Mouse (Mus musculus) liver, embryonic 18 days (tissue): ENCODE measurements around the gene Fat3. TPM values are rescaled to one million over a fixed set of nuclear protein-coding genes. Genes with fewer than 3 reads are reported as not detected.

Source experiments
- polyA plus RNA-seq: library from polyadenylated mRNA; depleted of rRNA; stranded (reverse); fragments of >200 nt; gene quantifications from 2 replicates; pipeline ENCODE4 v1.2.3, GENCODE M21; 2012; rRNA removed

Fat3 gene
- polyA plus RNA-seq: 0.02 and 0.05 TPM in 2 replicates

DNA sequence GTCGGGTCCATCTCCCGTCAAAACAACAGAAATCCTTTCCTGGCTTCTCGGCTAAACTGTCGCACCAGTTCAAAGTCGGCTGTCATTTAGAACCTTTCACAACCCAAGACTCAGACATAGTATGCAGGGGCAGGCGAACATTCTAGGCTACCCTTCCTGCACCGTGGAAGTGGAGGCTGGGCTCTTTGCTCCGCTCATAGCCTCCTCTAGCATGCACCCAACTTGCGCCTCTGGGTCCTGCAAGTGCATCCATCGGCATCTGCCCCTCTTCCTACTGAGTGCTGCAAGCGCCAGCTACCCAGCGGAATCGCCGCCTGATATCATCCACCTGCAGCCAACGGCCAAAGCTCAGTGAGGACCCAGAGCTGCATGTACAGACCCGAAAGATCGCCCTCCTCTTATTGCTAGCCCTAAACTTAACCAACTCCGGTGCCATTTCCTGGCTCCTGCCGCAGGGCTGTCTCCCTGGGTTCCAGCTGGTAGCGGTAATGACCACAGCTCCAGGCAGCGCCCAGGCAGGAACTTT lies at the start of gene Fat3:
Gene Fat3, minus strand, starts transcription at position 100 of the 526 bp plus-strand sequence.

DNA sequence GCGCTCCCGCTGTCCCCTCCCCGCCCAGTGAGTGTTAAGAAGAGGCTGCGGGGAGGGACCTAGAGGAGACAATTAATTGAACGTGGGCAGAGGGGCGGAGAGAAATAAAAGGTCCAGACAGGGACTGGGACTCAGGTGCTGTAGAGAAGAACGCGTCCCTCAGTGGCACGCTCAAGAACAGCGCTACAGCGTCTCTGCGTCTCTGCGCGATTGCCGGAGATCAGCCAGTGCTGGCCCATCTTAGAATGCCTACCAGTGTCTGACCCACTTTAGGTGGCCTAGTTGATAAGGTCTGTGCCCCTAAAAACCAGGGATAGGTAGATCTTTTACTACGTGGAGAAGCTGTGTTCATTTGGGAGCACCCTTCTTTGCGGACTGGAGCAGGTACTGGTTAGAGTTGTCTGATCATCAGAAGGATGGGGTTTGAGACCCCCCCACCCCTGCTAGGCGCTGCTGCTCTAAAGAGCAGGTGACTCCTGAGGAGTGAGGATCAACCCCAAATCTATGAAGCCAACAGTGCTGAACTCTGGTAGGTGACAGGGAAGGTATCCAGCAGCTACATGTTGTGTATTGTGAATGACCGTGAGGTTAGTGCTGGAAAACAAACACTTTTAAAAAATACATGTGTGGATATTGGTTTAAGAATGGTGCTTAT lies 626.5 kb downstream of the Fat3 start, which contains the start of gene Mtnr1b:
Gene Mtnr1b, minus strand, starts transcription at position 51 of the 655 bp plus-strand sequence.

